Mouse (Mus musculus) yolk sac, embryonic 10.5 days (tissue): ENCODE results near the gene Nosip.
A peak's percentile ranks its signal among the peaks of the same experiment; 100 is the strongest.

ENCODE experiments used
- DNase-seq: peaks from one replicate; pipeline ENCODE4 v3.0.0-alpha.2; 2017; ENCODE audit warnings: low spot score

Nosip gene

GRCm38 (mm10) chr7:45113476-45113875 lies 51.2 kb downstream of the Nosip start:
- DNase-seq: no peak

DNA sequence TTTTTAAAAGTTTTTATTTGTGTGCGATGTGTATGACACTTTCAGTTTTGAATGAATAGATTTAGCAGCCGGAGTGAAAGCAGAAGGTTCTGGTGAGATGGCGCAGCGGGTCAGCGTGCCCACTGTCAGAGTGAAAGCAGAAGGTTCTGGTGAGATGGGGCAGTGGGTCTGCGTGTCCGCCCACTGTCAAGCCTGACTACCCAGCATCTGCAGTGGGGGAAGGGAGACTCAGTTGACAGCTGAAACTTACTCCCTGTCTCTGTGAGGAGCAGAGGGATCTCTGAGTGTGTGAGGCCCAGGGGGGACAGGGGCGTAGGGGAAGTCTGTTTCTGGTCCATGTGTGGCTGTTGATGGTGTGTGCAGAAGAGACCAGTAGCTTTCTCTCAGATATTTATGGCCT lies 55.3 kb downstream of the Nosip start:
- DNase-seq: peak; percentile 10

DNA sequence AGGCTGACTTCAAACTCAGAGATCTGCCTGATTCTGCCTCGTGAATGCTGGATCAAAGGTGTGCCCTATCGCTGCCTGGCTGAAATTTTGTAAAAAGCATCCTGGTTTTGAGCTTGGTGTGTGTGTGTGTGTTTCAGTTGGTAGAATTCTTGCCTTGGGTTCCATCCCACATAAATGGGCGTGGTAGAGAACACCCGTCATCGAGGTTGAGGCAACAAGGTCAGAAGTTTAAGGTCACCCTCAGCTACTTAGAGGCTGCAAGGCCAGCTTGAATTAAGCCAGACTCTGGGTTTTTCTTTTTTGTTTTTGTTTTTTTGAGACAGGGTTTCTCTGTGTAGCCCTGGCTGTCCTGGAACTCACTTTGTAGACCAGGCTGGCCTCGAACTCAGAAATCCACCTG lies 56.1 kb downstream of the Nosip start:
- DNase-seq: no peak

DNA sequence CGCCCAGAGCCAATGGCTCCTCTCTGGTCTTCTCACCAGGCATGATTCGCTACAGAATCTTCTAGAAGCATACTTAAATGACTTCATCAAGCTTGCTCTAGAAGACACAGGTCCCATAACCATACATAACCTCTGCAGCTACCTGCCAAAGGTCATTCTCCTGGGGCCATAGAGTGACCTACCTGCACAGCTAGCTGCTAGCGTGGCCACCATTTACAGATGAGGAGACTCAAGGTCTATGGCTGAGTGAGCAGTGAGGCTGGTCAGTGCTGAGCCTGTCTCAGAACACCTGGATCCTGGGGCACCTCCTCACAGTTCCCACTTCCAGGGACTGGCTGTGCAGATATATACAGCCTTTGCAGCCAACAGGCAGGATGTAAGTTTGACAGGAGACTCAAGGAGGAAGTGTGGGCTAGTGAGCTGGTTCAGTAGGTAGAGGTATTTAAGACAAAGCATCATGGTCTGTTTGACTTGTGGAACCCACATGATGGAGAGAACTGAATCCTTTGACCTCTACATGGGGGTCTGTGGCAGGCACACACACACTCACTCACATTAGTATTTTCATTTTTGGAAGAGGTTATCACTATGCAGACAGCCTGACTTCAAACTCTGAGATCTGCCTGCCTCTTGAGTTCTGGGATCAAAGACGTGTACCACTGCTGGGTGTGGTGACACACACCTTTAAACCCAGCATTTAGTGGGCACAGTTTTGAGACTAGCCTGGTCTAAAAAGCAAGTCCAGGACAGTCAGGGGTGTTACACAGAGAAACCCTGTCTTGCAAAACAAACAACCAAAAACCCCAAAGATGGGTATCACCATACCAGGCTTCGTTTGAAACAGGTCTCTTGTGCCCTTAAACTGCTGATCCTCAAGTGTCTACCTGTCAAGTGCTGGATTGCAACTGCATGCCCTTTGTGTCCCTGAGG lies 57.8 kb downstream of the Nosip start:
- DNase-seq: peak; percentile 28

DNA sequence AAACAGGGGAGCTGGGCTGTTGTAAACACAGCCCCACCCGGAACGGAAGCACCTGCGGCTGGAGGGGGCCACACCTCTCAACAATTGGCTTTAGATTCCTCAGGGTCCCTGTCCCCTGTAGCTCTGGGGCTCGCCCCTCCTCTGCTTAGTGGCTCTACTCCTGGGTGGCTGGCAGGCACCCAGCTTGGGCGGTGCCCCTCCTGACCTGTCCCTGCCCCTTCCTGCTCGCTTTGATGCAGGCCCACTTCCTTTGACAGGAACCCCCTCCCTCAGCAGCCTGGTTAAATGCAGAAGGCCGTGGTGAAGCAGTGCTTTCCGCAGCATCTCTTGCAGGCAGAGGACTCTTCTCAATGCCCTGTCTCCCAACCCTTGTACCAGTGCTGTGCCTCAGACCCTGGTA lies 59.2 kb downstream of the Nosip start:
- DNase-seq: no peak

- DNase-seq: no peak
Observed at GRCm38 (mm10) chr7:45121966-45122365, 59.7 kb downstream of the Nosip start.

DNA sequence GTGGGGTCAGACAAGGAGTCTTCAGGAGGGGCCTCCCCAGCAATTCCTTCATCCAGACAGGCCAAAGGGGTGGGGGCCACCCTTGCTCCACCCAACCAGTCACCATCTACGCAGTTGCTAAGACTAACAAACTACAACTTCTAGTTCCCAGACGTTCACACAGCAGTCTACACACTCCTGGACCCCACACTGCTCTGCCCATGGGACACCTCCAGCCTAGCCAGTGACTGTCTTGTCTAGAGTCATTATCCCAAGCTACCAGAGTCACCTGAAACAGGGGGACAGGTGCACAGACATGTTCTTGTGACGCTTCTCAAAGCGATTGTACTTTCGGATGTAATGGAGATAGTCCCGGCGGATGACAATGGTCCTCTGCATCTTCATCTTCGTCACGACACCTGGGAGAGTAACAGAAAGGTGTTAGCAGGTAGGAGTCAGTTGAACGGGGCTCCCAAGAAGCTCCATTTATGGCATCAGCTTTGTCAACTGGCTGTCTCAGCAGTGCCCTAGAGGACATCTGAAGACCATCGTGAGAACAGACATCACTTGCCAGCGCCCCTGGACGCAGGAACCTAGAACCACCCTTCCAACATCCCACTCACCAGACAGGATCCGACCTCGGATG lies 60.4 kb downstream of the Nosip start:
- no peak for DNase-seq

- DNase-seq: peak; percentile 14
Observed at GRCm38 (mm10) chr7:45123186-45123570, 60.9 kb downstream of the Nosip start.

- peak; percentile 99 for DNase-seq
Observed at GRCm38 (mm10) chr7:45124224-45125143, 62.3 kb downstream of the Nosip start, which contains the start of gene Rps11. TSS of gene Rps11 (minus strand) at chr7:45124439.

DNA sequence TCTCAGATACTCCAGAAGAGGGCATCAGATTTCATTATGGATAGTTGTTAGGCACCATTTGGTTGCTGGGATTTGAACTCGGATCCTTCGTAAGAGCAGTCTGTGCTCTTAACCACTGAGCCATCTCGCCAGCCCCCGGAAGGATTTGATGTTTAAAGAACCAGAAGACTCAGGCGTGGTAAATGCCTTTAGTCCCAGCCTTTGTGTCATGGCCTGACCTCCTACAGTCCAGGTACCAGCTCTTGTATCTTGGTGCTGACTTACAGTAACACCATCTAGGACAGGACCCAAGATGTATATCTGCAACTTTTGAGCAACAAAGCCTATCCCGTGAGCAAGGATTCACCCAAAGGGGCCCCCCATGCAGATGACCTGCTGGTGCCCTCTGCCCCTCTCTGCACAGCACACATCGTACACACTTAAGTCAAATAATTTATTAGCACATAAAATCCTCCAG lies 62.9 kb downstream of the Nosip start:
- peak; percentile 66 for DNase-seq

- peak; percentile 18 for DNase-seq
Observed at GRCm38 (mm10) chr7:45125649-45126048, 63.4 kb downstream of the Nosip start.

DNA sequence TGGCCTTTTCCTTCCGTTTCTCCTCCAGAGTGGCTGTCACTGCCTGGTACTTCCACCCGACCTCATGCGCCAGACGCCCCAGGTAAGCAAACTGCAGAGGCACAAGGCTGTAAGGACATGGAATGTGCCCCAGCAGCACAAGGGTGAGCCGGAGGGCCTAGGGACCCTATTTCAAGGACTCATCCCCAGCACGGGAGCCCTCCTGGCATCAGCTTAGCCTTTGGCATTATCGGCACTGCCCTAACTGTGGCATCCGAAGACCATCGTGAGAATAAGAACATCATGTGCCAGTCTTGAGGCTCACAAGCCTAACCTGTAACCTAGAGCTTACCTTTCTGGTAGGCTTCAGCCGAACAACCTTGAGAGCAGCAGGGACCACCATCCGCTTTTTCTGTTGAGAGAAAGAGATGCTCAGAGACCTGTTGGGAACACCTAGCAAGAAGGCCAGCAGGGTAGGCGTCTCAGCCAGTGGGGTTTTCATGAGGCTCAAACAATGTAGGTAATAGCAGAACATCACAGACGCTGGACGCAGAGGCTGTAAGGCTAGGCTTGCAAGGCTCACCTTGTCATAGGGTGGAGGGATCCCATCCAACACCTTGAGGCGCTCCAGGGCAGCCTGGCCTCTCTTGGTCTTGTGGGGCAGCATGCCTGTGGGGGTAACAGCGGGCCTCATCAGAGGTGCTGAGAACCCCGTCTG lies 64.1 kb downstream of the Nosip start:
- DNase-seq: peak; percentile 29

- DNase-seq: no peak
Observed at GRCm38 (mm10) chr7:45126844-45127699, 64.8 kb downstream of the Nosip start.
